Mouse (Mus musculus) liver, embryonic 14.5 days (tissue): Measurements from ENCODE around the gene Gpsm3.

Experiments used
- CTCF ChIP-seq: IDR thresholded peaks from 2 replicates; pipeline ENCODE4 v1.5.1; 2016; ENCODE audit warnings: antibody characterized with exemption, low read depth, control low read depth
- EP300 ChIP-seq: IDR thresholded peaks from 2 replicates; pipeline ENCODE4 v1.6.1; 2016; ENCODE audit warnings: antibody characterized with exemption, low read depth

- no peak for TF ChIP-seq CTCF
- TF ChIP-seq EP300: no peak
Measured at GRCm38 (mm10) chr17:34587423-34587811, 2.2 kb upstream of the Gpsm3 start.
